Mouse (Mus musculus): Measurements from ENCODE around the gene Akap5. TPM values are rescaled to one million over a fixed set of nuclear protein-coding genes. Genes with fewer than 3 reads are reported as not detected.

The Akap5 gene
- total RNA-seq, 2 experiments from 2014 or later, result 1.7 to 2.2 TPM

GRCm38 (mm10) chr12:76310007-76310406 lies 14.7 kb upstream of the Akap5 start:
- intact Hi-C loops (cut with DNase I), result no loop called here
- DNase-seq, result no peak

GRCm38 (mm10) chr12:76310633-76311032 lies 14.1 kb upstream of the Akap5 start:
- DNase-seq, result no peak
- intact Hi-C loops (cut with DNase I), result no loop called here

- DNase-seq, result no peak
- intact Hi-C loops (cut with DNase I), result no loop called here
Observed at GRCm38 (mm10) chr12:76311227-76311626, 13.5 kb upstream of the Akap5 start.

GRCm38 (mm10) chr12:76311951-76312350 lies 12.7 kb upstream of the Akap5 start:
- intact Hi-C loops (cut with DNase I), result no loop called here
- no peak for DNase-seq

- no peak for DNase-seq
- intact Hi-C loops (cut with DNase I), result no loop called here
Observed at GRCm38 (mm10) chr12:76318282-76319212, 6.1 kb upstream of the Akap5 start.

- intact Hi-C loops (cut with DNase I), result no loop called here
- DNase-seq, result no peak
Observed at GRCm38 (mm10) chr12:76326437-76327220, 1.9 kb downstream of the Akap5 start.

GRCm38 (mm10) chr12:76328567-76329354 lies 4.1 kb downstream of the Akap5 start:
- DNase-seq, result no peak
- intact Hi-C loops (cut with DNase I), result no loop called here

- no peak for DNase-seq
- intact Hi-C loops (cut with DNase I), result no loop called here
Observed at GRCm38 (mm10) chr12:76333688-76334087, 9.0 kb downstream of the Akap5 start.

GRCm38 (mm10) chr12:76335641-76336040 lies 10.9 kb downstream of the Akap5 start:
- intact Hi-C loops (cut with DNase I), result no loop called here

GRCm38 (mm10) chr12:76336111-76336965 lies 11.6 kb downstream of the Akap5 start:
- intact Hi-C loops (cut with DNase I), result no loop called here
- no peak for DNase-seq

More at GRCm38 (mm10) chr12:76335641-76336040, 10.9 kb downstream of the Akap5 start:
- DNase-seq, result no peak

- intact Hi-C loops (cut with DNase I), result loop anchor here (1.0 to 5.0 kb wide), 3 partner anchors 48 to 144 kb away; no protein-coding TSS in a partner anchor
- DNase-seq, result peak; percentile 64 to 71
Observed at GRCm38 (mm10) chr12:76341080-76341479, 16.4 kb downstream of the Akap5 start.

GRCm38 (mm10) chr12:76345759-76346455 lies 21.2 kb downstream of the Akap5 start:
- intact Hi-C loops (cut with DNase I), result loop anchor here (2.0 kb wide), 1 partner anchor 127 kb away; no protein-coding TSS in a partner anchor
- DNase-seq, result no peak

- intact Hi-C loops (cut with DNase I), result no loop called here
- no peak for DNase-seq
Observed at GRCm38 (mm10) chr12:76349680-76350220, 25.1 kb downstream of the Akap5 start.

GRCm38 (mm10) chr12:76360868-76361267 lies 36.2 kb downstream of the Akap5 start:
- intact Hi-C loops (cut with DNase I), result no loop called here
- DNase-seq, result no peak

- no peak for DNase-seq
- intact Hi-C loops (cut with DNase I), result no loop called here
Observed at GRCm38 (mm10) chr12:76361405-76362302, 37.0 kb downstream of the Akap5 start.

- intact Hi-C loops (cut with DNase I), result no loop called here
- no peak for DNase-seq
Observed at GRCm38 (mm10) chr12:76362303-76362676, 37.6 kb downstream of the Akap5 start.

- intact Hi-C loops (cut with DNase I), result no loop called here
- no peak for DNase-seq
Observed at GRCm38 (mm10) chr12:76366276-76366675, 41.6 kb downstream of the Akap5 start.

Data from heart, postnatal 36 days (tissue).